Mouse (Mus musculus): ENCODE measurements around the gene Wdr20. TPM values are rescaled to one million over a fixed set of nuclear protein-coding genes. Genes with fewer than 3 reads are reported as not detected.

Wdr20 gene
- polyA plus RNA-seq, 1 experiment from 2014 or later, result 21.1 TPM

GRCm38 (mm10) chr12:110801876-110802464 is 64.2 kb downstream of the Wdr20 start:
- H3K36me3 ChIP-seq (ENCODE audit: control insufficient read depth, insufficient read depth, low read length), result no peaks in the 10 kb centered on the region
- H3K9me3 ChIP-seq (ENCODE audit: control insufficient read depth, low read length), result no peaks in the 10 kb centered on the region
- H3K4me3 ChIP-seq (ENCODE audit: low read length), result no peak overlapping the region
- no peaks in the 10 kb centered on the region for H3K27me3 ChIP-seq (replicated peaks; ENCODE audit: control insufficient read depth, insufficient read depth, low read length)
- peaks cover 2% of the 10 kb centered on the region; the same call in 1 of the 2 replicates for H3K4me1 ChIP-seq (ENCODE audit: control insufficient read depth, insufficient read depth, low read length)
- H3K9ac ChIP-seq (ENCODE audit: low read depth, low read length), result no peak overlapping the region
- ATAC-seq, result no peak
- H3K27ac ChIP-seq (ENCODE audit: low read length), result no peak overlapping the region
- no peak overlapping the region for H3K4me2 ChIP-seq (ENCODE audit: low read depth, low read length)
- 75% methylated on average over 10 of the region's 10 CpGs for WGBS

DNA sequence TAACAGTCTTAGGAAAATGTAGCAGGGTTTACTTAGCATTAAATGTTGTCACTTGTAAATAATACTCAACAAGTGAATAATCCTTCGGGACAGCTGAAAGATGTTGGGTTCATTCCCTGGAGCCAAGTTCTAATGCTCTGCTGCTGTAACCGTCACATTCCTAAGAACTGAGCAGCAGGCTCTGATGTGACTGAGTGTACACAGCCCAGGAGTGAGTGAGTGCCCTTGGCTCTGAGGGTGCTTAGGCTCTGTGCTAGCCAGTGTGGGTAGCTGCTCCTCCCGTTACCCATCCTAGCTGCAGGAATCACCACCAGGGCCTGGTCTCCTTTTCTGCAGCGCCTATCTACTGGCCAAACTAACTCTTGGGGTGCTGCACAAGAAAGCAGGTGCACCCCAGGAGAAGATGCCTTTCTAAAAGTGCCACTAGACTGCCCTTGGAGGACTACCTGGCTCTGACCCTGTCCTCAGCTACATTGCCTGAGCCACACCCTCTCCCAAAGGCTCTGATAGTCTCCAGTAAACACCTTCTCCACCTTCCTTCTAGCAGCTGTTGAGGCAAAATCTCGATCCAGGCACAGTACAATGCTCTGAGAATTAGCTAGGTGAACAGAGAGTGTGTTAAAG is 65.0 kb downstream of the Wdr20 start:
- no peaks in the 10 kb centered on the region for H3K27me3 ChIP-seq (replicated peaks; ENCODE audit: control insufficient read depth, insufficient read depth, low read length)
- no peak overlapping the region for H3K9ac ChIP-seq (ENCODE audit: low read depth, low read length)
- no peak overlapping the region for H3K4me3 ChIP-seq (ENCODE audit: low read length)
- no peak overlapping the region for H3K4me2 ChIP-seq (ENCODE audit: low read depth, low read length)
- no peaks in the 10 kb centered on the region for H3K4me1 ChIP-seq (ENCODE audit: control insufficient read depth, insufficient read depth, low read length)
- no peaks in the 10 kb centered on the region for H3K9me3 ChIP-seq (ENCODE audit: control insufficient read depth, low read length)
- WGBS, result 82% methylated on average over 5 of the region's 5 CpGs
- H3K27ac ChIP-seq (ENCODE audit: low read length), result no peak overlapping the region
- ATAC-seq, result no peak
- no peaks in the 10 kb centered on the region for H3K36me3 ChIP-seq (ENCODE audit: control insufficient read depth, insufficient read depth, low read length)

- Histone ChIP-seq H3K4me2 (ENCODE audit: low read depth, low read length) (no peak overlapping the region), H3K36me3 (ENCODE audit: control insufficient read depth, insufficient read depth, low read length) (no peaks in the 10 kb centered on the region), H3K9me3 (ENCODE audit: control insufficient read depth, low read length) (no peaks in the 10 kb centered on the region), H3K4me1 (ENCODE audit: control insufficient read depth, insufficient read depth, low read length) (peaks cover 7% of the 10 kb centered on the region), H3K27me3 (replicated peaks; ENCODE audit: control insufficient read depth, insufficient read depth, low read length) (no peaks in the 10 kb centered on the region), H3K4me3 (ENCODE audit: low read length) (no peak overlapping the region), H3K9ac (ENCODE audit: low read depth, low read length) (no peak overlapping the region), H3K27ac (ENCODE audit: low read length) (no peak overlapping the region)
- 48% methylated on average over 10 of the region's 10 CpGs for WGBS
- peak; percentile 55; the same call in 1 of the 2 replicates for ATAC-seq
Observed at GRCm38 (mm10) chr12:110804261-110804660, 66.5 kb downstream of the Wdr20 start.

DNA sequence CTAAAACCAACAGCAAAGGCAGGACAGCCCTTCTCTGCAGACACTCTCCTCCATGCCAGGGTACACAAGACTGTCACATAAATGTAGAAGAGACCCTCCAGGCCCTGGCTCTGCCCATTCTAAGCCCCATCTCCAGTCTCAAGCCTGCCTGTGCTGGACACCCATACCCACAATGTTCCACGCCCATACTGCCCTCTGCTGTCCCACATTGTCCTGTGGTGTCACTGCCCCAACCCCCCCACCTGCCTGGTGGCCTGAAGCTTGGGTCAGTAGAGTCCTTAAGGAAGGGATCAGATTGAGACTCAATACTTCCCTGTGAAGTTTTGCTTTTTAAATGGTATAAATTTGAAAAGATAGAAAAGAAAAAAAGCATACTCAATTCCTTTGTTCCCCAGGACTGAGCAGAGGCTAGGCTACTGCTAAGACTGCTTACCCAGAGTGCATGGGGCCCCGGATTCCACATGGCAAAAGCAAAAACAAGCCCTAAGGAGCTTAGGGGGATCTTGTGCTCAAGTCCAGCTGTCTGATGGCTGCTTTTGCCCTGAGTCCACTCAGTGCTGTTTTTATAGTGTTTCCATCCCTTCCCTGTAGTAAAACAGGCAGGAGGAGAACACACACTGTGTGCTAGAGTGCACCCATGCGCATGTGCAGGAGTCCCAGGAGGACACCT is 68.7 kb downstream of the Wdr20 start:
- Histone ChIP-seq H3K4me2 (ENCODE audit: low read depth, low read length) (no peak overlapping the region), H3K36me3 (ENCODE audit: control insufficient read depth, insufficient read depth, low read length) (no peaks in the 10 kb centered on the region), H3K4me1 (ENCODE audit: control insufficient read depth, insufficient read depth, low read length) (peaks cover 7% of the 10 kb centered on the region), H3K27me3 (replicated peaks; ENCODE audit: control insufficient read depth, insufficient read depth, low read length) (no peaks in the 10 kb centered on the region), H3K9me3 (ENCODE audit: control insufficient read depth, low read length) (no peaks in the 10 kb centered on the region), H3K27ac (ENCODE audit: low read length) (no peak overlapping the region), H3K9ac (ENCODE audit: low read depth, low read length) (no peak overlapping the region), H3K4me3 (ENCODE audit: low read length) (no peak overlapping the region)
- 90% methylated on average over 3 of the region's 3 CpGs for WGBS
- no peak for ATAC-seq

GRCm38 (mm10) chr12:110808430-110808829 is 70.7 kb downstream of the Wdr20 start:
- WGBS, result 75% methylated on average over 10 of the region's 10 CpGs
- H3K36me3 ChIP-seq (ENCODE audit: control insufficient read depth, insufficient read depth, low read length), result no peaks in the 10 kb centered on the region
- no peak overlapping the region for H3K27ac ChIP-seq (ENCODE audit: low read length)
- H3K27me3 ChIP-seq (replicated peaks; ENCODE audit: control insufficient read depth, insufficient read depth, low read length), result no peaks in the 10 kb centered on the region
- ATAC-seq, result no peak
- H3K4me2 ChIP-seq (ENCODE audit: low read depth, low read length), result no peak overlapping the region
- no peak overlapping the region for H3K9ac ChIP-seq (ENCODE audit: low read depth, low read length)
- H3K9me3 ChIP-seq (ENCODE audit: control insufficient read depth, low read length), result no peaks in the 10 kb centered on the region
- peaks cover 7% of the 10 kb centered on the region for H3K4me1 ChIP-seq (ENCODE audit: control insufficient read depth, insufficient read depth, low read length)
- no peak overlapping the region for H3K4me3 ChIP-seq (ENCODE audit: low read length)

- H3K27ac ChIP-seq (ENCODE audit: low read length), result no peak overlapping the region
- H3K4me3 ChIP-seq (ENCODE audit: low read length), result no peak overlapping the region
- H3K4me2 ChIP-seq (ENCODE audit: low read depth, low read length), result no peak overlapping the region
- no peaks in the 10 kb centered on the region for H3K36me3 ChIP-seq (ENCODE audit: control insufficient read depth, insufficient read depth, low read length)
- H3K9me3 ChIP-seq (ENCODE audit: control insufficient read depth, low read length), result no peaks in the 10 kb centered on the region
- 77% methylated on average over 5 of the region's 5 CpGs for WGBS
- peak; percentile 58; the same call in 1 of the 2 replicates for ATAC-seq
- H3K4me1 ChIP-seq (ENCODE audit: control insufficient read depth, insufficient read depth, low read length), result peaks cover 7% of the 10 kb centered on the region
- no peak overlapping the region for H3K9ac ChIP-seq (ENCODE audit: low read depth, low read length)
- no peaks in the 10 kb centered on the region for H3K27me3 ChIP-seq (replicated peaks; ENCODE audit: control insufficient read depth, insufficient read depth, low read length)
Observed at GRCm38 (mm10) chr12:110808848-110809247, 71.1 kb downstream of the Wdr20 start.

DNA sequence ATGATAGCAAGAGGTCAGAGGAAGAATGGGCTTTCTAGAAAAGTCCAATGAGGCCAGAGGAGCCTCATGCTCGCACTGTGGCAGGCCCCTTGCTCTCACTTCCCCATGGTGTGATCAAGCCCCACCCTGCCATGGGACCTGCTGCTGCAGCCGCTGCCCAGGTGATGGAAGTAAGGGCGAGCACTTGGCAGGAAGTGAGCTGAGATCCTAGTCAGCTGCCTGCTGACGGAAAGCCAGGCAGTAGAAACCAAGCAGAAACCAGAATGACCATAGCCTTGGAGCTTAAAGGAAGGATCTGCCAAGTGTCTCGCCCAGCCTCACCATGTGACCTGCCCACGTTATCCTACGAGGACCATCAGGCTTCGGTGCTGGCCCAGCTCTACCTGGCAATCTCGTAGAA is 75.4 kb downstream of the Wdr20 start:
- H3K4me2 ChIP-seq (ENCODE audit: low read depth, low read length), result no peak overlapping the region
- no peaks in the 10 kb centered on the region for H3K36me3 ChIP-seq (ENCODE audit: control insufficient read depth, insufficient read depth, low read length)
- whole genome bisulfite sequencing, result 84% methylated on average over 9 of the region's 9 CpGs
- no peak overlapping the region for H3K27ac ChIP-seq (ENCODE audit: low read length)
- no peak for ATAC-seq
- H3K4me1 ChIP-seq (ENCODE audit: control insufficient read depth, insufficient read depth, low read length), result peaks cover 7% of the 10 kb centered on the region
- H3K9ac ChIP-seq (ENCODE audit: low read depth, low read length), result no peak overlapping the region
- no peaks in the 10 kb centered on the region for H3K27me3 ChIP-seq (replicated peaks; ENCODE audit: control insufficient read depth, insufficient read depth, low read length)
- no peak overlapping the region for H3K4me3 ChIP-seq (ENCODE audit: low read length)
- no peaks in the 10 kb centered on the region for H3K9me3 ChIP-seq (ENCODE audit: control insufficient read depth, low read length)

DNA sequence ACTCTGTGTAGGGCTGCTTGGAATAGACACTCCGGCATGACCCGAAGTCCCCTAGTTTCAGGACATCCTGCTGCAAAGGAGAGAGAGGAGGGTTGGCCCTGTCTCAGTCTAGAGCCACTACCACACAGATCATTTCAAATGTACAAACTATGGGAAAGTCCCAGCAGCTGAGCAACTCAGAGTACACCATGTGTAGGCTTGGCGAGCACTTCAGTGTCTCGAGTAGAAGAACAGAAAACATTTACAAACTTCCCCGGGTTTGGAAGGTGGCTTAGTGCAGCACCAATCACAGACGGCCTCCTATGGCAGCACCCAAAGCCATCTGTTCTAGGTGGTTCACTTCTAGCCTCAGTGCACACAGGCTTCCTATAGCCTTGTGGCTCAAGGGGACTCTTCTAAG is 75.9 kb downstream of the Wdr20 start:
- H3K4me2 ChIP-seq (ENCODE audit: low read depth, low read length), result no peak overlapping the region
- H3K4me3 ChIP-seq (ENCODE audit: low read length), result no peak overlapping the region
- peaks cover 4% of the 10 kb centered on the region for H3K4me1 ChIP-seq (ENCODE audit: control insufficient read depth, insufficient read depth, low read length)
- no peaks in the 10 kb centered on the region for H3K36me3 ChIP-seq (ENCODE audit: control insufficient read depth, insufficient read depth, low read length)
- 90% methylated on average over 6 of the region's 6 CpGs for WGBS
- no peaks in the 10 kb centered on the region for H3K9me3 ChIP-seq (ENCODE audit: control insufficient read depth, low read length)
- no peak for ATAC-seq
- no peaks in the 10 kb centered on the region for H3K27me3 ChIP-seq (replicated peaks; ENCODE audit: control insufficient read depth, insufficient read depth, low read length)
- H3K27ac ChIP-seq (ENCODE audit: low read length), result no peak overlapping the region
- no peak overlapping the region for H3K9ac ChIP-seq (ENCODE audit: low read depth, low read length)

- H3K9me3 ChIP-seq (ENCODE audit: control insufficient read depth, low read length), result no peaks in the 10 kb centered on the region
- no peaks in the 10 kb centered on the region for H3K27me3 ChIP-seq (replicated peaks; ENCODE audit: control insufficient read depth, insufficient read depth, low read length)
- no peak overlapping the region for H3K4me2 ChIP-seq (ENCODE audit: low read depth, low read length)
- no peaks in the 10 kb centered on the region for H3K36me3 ChIP-seq (ENCODE audit: control insufficient read depth, insufficient read depth, low read length)
- H3K4me1 ChIP-seq (ENCODE audit: control insufficient read depth, insufficient read depth, low read length), result no peaks in the 10 kb centered on the region
- peak; percentile 42; the same call in 1 of the 2 replicates for ATAC-seq
- H3K27ac ChIP-seq (ENCODE audit: low read length), result no peak overlapping the region
- H3K4me3 ChIP-seq (ENCODE audit: low read length), result no peak overlapping the region
- no peak overlapping the region for H3K9ac ChIP-seq (ENCODE audit: low read depth, low read length)
- WGBS, result 48% methylated on average over 17 of the region's 17 CpGs
Observed at GRCm38 (mm10) chr12:110814924-110815323, 77.2 kb downstream of the Wdr20 start.

Measured in intestine, embryonic 16.5 days (tissue).